Mouse (Mus musculus): Measurements from ENCODE around the gene Ephb1.

Ephb1 gene

DNA sequence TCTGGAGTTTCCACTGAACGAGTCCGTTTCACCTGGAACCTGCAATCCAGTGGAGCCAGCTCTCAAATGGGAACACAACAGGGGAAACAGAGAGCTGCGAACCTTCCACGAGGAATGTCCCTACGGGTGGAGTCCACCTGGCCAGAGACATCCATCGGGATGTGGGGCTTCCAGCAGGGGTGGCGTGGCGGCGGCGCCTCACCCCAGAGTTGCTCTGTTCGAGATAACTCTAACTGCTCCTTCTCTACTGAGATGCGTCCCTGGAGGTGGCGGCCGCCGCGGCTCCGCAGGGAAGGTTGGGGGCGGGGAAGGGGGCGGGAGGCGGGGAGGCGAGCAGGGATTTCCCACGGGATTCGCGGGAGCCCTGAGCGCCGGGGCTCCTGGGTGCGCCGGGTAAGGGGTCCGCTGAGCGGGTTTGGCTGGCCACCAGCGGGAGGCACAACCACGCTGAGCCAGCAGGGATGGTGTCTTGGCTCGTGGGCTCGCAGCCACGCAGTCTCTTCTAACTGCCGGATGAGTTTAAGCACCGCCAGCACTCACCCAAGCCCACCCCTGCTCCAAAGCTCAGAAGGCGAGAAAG lies 1.3 kb downstream of the Ephb1 start:
- in situ Hi-C loops (cut with MboI; ENCODE audit: low sequenced_read_pairs) = no loop called here

GRCm38 (mm10) chr9:102352186-102353055 lies 2.1 kb downstream of the Ephb1 start:
- in situ Hi-C loops (cut with MboI; ENCODE audit: low sequenced_read_pairs) = no loop called here

- in situ Hi-C loops (cut with MboI; ENCODE audit: low sequenced_read_pairs) = no loop called here
Observed at GRCm38 (mm10) chr9:102351721-102352120, 2.8 kb downstream of the Ephb1 start.

DNA sequence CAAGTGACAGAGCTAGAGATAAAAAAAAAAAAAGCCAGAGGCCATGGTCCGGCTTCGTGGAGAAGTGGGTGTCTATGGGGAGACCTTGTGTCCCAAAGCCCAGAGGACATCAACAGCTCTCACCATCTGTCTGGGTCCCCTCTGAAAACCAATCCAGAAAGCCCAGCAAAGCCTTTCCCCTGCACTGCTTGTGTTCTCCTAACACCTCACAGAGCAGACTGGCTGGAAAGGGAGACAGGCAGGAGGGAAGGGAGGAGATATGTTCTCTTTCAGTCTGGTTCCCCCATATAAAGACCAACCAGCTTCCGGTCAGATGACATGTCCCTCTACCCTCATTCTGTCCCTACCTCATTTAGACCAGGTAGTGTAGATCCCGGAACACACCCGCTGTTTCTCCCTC lies 3.3 kb downstream of the Ephb1 start:
- in situ Hi-C loops (cut with MboI; ENCODE audit: low sequenced_read_pairs) = no loop called here

DNA sequence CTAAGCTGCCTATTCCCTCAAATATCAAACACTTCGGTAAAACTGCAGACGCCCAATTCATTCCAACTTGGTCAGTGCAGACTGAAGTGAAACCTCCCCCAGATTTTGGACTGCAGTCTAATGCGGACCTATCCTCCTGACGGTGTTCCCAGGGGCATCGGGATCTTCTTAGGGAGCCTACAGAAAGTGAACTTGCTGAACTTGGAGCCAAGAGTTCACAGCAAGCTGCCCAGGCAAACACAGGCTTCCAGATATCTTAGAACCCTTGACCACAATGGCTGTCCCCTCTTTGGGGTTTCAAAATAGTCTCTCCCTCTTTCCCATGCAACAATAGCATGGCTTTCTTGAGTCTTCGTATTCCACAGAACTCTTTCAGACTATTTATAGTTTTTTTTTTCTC lies 3.8 kb downstream of the Ephb1 start:
- in situ Hi-C loops (cut with MboI; ENCODE audit: low sequenced_read_pairs) = no loop called here

GRCm38 (mm10) chr9:102350076-102350475 lies 4.4 kb downstream of the Ephb1 start:
- in situ Hi-C loops (cut with MboI; ENCODE audit: low sequenced_read_pairs) = no loop called here

GRCm38 (mm10) chr9:102346801-102347200 lies 7.7 kb downstream of the Ephb1 start:
- in situ Hi-C loops (cut with MboI; ENCODE audit: low sequenced_read_pairs) = no loop called here

DNA sequence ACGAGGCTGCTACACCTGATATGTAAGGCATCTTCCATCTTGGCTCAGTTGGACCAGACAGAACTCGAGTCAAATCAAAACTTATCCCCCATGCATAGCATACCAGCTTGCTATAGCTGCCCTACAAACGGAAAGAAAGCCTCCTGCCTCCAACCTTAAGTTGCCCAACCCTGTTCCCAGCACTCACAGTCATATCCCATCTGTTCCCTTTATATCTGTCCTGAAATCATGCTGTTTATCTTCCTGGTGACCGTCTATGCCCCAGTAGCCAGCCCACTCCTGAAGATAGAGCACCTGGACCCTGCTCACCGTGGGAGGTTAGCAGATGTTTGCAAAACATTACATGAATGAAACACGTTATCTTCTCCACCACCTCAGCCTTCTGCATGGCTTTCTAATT lies 9.0 kb downstream of the Ephb1 start:
- in situ Hi-C loops (cut with MboI; ENCODE audit: low sequenced_read_pairs) = no loop called here

DNA sequence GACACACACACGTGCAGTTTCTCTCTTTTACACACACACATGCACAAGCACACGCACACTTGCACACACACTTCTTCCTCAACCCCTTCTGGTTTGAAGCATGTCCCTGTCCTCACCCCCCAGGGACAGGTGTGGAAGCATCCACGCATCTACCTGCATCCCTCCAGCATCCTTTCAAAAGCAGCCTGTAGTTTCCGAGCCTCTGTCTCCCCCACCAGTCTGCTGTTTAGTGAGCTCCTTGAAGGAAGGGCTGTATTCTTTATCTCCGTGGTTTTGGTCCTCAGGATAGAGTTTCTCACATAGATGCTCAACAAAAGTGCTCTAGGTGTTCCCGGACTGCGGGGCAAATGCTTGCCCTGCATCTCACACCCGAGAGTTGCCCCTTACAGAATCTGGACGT lies 9.4 kb downstream of the Ephb1 start:
- in situ Hi-C loops (cut with MboI; ENCODE audit: low sequenced_read_pairs) = no loop called here

DNA sequence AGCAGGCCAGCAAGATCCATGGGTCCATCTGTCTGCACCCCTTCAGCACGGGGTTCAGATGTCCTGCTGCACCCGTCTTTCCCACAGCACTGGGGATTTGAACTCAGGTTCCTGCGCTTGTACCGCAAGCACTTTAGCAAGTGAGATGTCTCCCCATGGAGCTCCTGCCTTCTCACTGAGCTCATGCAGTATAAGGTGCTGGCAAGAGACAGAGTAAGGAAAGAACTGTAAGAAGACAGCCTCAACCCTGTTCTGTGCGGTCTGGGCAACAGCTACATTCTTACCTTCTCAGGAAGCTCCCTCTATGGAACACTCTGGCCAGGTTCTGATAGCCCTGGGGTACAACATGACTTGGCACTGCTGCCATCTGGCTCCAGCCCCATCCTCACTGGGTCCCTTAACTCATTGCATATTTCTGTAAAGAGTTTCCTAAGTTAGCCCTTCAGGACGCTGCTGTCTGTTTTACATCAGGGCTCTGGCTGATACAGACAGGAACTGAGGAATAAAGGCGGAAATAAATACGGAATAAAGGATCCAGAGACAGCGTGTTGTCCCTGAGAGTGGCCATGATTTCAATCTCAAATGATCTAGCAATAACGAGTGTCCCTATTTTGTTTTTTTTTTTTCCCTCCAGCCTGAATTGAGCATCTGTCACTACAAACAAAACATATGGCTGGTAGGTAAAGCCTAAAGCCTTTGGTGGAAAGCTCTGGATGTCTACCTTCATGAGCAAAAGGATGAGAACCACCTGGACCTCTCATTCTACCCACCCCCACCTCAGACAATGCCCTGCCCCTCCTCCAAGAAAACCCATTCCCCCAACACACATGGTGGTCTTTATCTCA lies 10.2 kb downstream of the Ephb1 start:
- in situ Hi-C loops (cut with MboI; ENCODE audit: low sequenced_read_pairs) = no loop called here

GRCm38 (mm10) chr9:102343061-102343460 lies 11.4 kb downstream of the Ephb1 start:
- in situ Hi-C loops (cut with MboI; ENCODE audit: low sequenced_read_pairs) = no loop called here

DNA sequence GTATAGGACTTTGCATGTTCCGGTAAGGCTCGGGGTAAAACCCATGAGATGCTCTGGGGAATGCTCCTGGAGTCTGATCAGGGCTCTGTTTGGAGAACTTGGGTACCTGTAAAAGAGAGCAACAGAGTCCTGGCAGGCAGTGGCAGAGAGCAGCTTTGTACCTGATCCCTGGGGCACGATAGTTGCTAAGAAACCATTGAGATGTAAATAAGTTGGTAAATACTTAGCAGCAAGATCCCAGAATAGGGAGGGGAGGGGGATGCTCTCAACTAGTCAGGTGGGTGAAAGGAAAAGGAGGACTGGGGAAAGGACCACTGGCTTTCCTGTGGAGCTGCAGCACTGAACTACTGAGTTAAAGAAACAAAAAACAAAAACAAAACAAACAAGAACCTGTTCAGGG lies 12.5 kb downstream of the Ephb1 start:
- in situ Hi-C loops (cut with MboI; ENCODE audit: low sequenced_read_pairs) = no loop called here

DNA sequence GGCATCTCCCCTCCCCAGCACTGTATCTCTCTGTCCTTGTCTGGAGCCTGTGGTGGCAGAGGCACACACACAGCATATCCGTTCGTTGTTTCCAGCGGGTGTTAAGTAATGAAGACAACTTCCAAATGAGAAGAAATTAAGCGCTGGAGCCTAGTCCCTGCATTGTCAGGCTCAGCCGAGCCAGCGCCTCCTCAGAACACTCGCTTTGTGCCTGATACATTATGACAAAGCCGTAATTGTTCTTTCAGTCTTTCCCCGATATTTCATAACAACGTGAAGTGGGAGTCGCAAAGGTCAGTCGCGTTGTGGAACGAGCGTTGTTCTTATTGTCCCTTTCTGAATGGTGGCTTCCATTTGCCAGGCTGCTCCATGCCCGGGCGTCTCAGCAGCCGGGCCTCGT lies 13.7 kb downstream of the Ephb1 start:
- in situ Hi-C loops (cut with MboI; ENCODE audit: low sequenced_read_pairs) = no loop called here

DNA sequence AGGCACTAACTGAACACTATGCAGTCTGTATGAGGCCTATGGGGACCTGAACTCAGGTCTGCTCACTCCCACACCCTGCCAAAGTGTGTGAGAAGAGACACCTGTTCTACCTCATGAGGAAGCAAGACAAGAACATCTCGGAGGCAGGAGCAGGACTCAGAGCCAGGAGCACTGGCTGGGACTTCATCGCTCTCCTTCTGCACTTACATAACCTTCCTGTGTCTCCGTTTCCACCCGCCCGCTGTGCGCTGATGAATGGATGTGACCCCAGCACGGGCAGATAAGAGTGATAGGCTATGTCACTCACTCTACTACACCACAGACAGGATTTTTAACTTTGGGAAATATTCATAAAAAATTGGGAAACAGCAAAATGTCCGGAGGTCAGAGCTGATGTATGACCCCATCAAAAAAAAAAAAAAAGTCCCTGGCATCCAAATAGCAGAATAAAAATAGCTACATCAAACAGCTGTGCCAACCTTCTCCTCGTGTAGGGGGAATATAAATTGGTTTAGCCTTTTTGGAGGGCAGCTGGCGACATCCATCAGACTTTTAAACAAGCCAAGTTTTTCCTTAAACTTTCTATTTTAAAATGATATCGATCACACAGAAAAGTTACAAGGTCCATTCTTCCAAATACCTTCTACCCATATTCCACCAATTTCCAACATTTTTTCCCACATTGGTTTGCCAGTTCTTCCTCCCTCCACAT lies 18.8 kb downstream of the Ephb1 start:
- in situ Hi-C loops (cut with MboI; ENCODE audit: low sequenced_read_pairs) = no loop called here

GRCm38 (mm10) chr9:102330266-102331060 lies 24.0 kb downstream of the Ephb1 start:
- in situ Hi-C loops (cut with MboI; ENCODE audit: low sequenced_read_pairs) = no loop called here

DNA sequence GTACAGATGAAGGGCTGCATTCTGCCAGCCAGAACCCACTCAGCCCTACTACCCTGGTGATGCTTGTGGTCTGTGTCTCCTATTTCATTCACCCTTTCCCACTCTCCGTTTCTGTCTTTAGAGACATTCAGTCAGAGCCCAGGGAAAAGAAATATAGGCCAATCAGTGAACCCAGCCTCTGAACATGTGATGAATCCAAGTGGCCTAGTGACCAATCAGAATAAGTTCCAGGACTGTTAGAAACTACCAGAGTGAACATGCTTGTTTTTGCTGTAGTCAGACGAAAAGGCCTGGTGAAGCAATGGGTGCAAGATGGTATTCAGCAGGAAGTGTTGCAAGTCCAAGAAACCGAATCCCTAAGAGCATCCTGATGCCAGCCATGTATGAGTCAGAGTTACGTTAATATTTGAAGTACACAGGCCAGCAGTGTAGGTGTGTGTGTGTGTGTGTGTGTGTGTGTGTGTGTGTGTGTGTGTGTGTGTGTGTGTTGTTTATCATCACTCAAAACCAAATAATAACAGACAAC lies 26.8 kb downstream of the Ephb1 start:
- in situ Hi-C loops (cut with MboI; ENCODE audit: low sequenced_read_pairs) = no loop called here

- in situ Hi-C loops (cut with MboI; ENCODE audit: low sequenced_read_pairs) = no loop called here
Observed at GRCm38 (mm10) chr9:102315436-102315835, 39.1 kb downstream of the Ephb1 start.

DNA sequence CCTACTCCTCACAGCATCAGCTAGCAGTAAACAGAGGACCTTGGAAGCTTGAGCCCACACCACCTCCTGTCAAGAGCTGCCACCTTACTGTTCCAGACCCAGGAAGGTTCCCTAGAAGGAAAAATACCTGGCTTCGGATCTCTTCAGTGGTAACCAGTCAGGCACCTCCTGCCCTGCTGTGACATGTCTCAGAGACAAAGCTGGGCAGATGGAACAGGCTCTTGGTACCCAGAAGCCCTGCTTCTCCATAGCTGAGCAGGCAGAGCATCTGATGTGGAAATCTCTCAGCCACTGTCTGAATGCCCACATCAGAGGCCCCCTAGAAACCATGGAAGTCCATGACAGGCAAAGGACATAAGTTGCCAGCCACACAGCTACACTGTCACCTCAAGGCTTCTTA lies 39.7 kb downstream of the Ephb1 start:
- in situ Hi-C loops (cut with MboI; ENCODE audit: low sequenced_read_pairs) = no loop called here

- in situ Hi-C loops (cut with MboI; ENCODE audit: low sequenced_read_pairs) = no loop called here
Observed at GRCm38 (mm10) chr9:102310431-102310830, 44.1 kb downstream of the Ephb1 start.

GRCm38 (mm10) chr9:102309278-102309677 lies 45.2 kb downstream of the Ephb1 start:
- in situ Hi-C loops (cut with MboI; ENCODE audit: low sequenced_read_pairs) = no loop called here

All from CH12F3 (cell line).